Mouse (Mus musculus) lung, embryonic 14.5 days (tissue): ENCODE measurements around the gene Zdhhc19. TPM values are rescaled to one million over a fixed set of nuclear protein-coding genes. Genes with fewer than 3 reads are reported as not detected.
A peak's percentile ranks its signal among the peaks of the same experiment; 100 is the strongest.
"Not testable (repeated sequence)": the region's sequence is repeated elsewhere in the genome, so short reads cannot be mapped to it uniquely, and the experiment has no call there.

Source experiments
- ATAC-seq: fragments of 200-750 bp; cut with Nextera tagmentation; 2 replicates; pipeline ENCODE4 v1.8.0; 2017; ENCODE audit warnings: mild to moderate bottlenecking, moderate TSS enrichment, moderate library complexity; ENCODE audit not compliant: insufficient read depth
- DNase-seq: peaks from one replicate; pipeline ENCODE4 v3.0.0-alpha.2; 2015
- H3K27ac ChIP-seq: fragments of 300-500 bp; sonication (generic); 2 replicates; pipeline ENCODE4 v1.5.1; 2014; ENCODE audit warnings: low read depth, mild to moderate bottlenecking, moderate library complexity
- H3K27me3 ChIP-seq: fragments of 300-500 bp; sonication (generic); 2 replicates; pipeline ENCODE4 v1.6.1; 2014; ENCODE audit warnings: low read length, control low read depth; ENCODE audit not compliant: insufficient read depth
- H3K36me3 ChIP-seq: fragments of 300-500 bp; sonication (generic); 2 replicates; pipeline ENCODE4 v1.6.1; 2014; ENCODE audit warnings: control low read depth; ENCODE audit not compliant: insufficient read depth
- H3K4me1 ChIP-seq: fragments of 300-500 bp; sonication (generic); 2 replicates; pipeline ENCODE4 v1.6.1; 2014; ENCODE audit warnings: antibody characterized with exemption, control low read depth; ENCODE audit not compliant: insufficient read depth
- H3K4me2 ChIP-seq: fragments of 300-500 bp; sonication (generic); 2 replicates; pipeline ENCODE4 v1.6.1; 2014; ENCODE audit warnings: mild to moderate bottlenecking
- H3K4me3 ChIP-seq: fragments of 300-500 bp; sonication (generic); 2 replicates; pipeline ENCODE4 v1.5.1; 2014; ENCODE audit warnings: low read depth, low read length
- H3K9ac ChIP-seq: fragments of 300-500 bp; sonication (generic); 2 replicates; pipeline ENCODE4 v1.6.1; 2014
- H3K9me3 ChIP-seq: fragments of 300-500 bp; sonication (generic); 2 replicates; pipeline ENCODE4 v1.6.1; 2016; ENCODE audit warnings: low read depth, low read length, control low read depth
- CTCF ChIP-seq: IDR thresholded peaks from 2 replicates; pipeline ENCODE4 v1.5.1; 2016; ENCODE audit warnings: antibody characterized with exemption, low read depth
- WGBS: fragments of 180-500 bp; shearing (Covaris S2); extraction: QIAGEN DNeasy Blood & Tissue Kit; methylation state at CpG from one replicate; pipeline ENCODE4 v1.1.7; 2014; 5-methylcytosine and 5-hydroxymethylcytosine counted together
- polyA plus RNA-seq: library from polyadenylated mRNA; unstranded; fragments of >200 nt; fragmentation: Nextera tagmentation; extraction: Ambion mirVana; gene quantifications from 2 replicates; pipeline ENCODE4 v1.2.1, GENCODE M21; 2014

Gene Zdhhc19
- polyA plus RNA-seq, 1 experiment from 2014 or later: not detected

DNA sequence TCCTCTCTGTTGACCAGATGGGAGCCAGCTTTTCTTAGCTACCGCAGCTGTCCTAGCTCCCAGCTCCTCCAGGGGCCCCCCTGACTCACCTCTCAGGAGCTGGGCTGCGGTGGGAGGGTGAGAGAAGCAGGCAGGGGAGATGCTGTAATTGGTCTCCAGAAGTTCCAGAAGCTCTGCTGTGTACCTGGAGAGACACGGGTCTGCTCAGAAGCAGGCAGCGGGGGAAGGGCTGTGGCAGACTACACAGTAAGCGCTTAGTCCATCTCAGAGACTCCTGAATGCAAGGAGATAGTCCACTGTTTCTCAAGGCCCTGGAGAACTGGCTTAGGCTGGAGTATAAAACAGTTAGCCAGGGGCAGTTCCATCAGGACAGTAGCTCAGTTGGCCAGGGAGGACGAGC is 10.0 kb upstream of the Zdhhc19 start:
- DNase-seq: no peak

DNA sequence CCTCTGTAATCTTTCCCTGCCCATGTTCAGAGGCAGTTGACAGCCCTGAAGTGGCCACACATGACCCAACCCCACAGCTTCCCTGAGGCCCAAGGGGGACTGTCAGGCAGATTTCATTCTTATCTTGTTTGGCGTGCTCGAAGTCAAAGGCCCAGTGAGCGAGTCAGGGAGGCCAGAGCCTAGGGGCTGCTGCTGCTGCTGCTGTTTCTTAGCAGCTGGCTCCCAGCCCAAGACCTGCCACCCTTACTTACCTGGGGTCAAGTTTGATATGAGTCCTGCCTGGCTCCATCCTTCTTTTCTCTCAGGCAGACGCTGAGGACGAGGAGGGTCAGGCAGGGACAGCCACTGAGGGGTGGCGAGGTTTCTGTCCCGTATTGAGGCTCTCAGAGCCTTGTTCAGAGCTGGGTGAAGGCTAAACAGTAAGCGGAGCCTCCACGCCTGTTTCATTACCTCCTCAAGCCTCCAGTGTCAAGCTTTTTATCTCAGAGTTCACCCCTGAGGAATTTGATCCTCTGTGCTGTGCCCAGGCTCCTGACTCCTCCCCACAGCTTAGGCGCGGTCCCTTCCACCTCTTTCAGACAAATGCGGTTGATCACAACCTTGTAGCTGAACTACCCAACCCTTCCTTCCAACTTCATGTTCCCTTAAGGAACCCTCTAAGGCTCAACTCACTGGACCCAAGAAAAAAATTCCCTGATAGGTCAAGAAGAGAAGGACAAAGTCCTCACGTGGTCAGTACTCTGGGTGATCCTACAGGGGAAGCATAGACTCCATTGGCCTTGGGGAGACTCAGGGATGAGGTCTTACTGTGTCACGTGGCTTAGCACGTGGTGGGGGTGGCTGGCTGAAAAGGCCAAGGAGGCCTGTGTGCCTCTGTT is 8.6 kb upstream of the Zdhhc19 start, which contains the start of gene Slc51a:
TSS of gene Slc51a (minus strand) at position 646 of the 878 bp plus-strand sequence.
- H3K4me1 ChIP-seq: 0 out of 2 replicates have a peak, but pooled peaks cover 2% of the 10 kb centered on the region
- 25% methylated on average over 15 of the region's 15 CpGs for WGBS
- no peak within 1 kb of the TSS for H3K9ac ChIP-seq
- no peaks in the 10 kb centered on the region for H3K36me3 ChIP-seq
- no peak for DNase-seq
- no peak within 1 kb of the TSS for H3K4me3 ChIP-seq
- no peaks in the 10 kb centered on the region for H3K9me3 ChIP-seq
- no peak for ATAC-seq
- no peak for TF ChIP-seq CTCF
- no peaks in the 10 kb centered on the region for H3K27me3 ChIP-seq
- no peak within 1 kb of the TSS for H3K4me2 ChIP-seq
- H3K27ac ChIP-seq: no peak within 1 kb of the TSS

More for the DNA sequence above, 10.0 kb upstream of the Zdhhc19 start:
- Histone ChIP-seq H3K27ac (no peak overlapping the region), H3K9me3 (no peaks in the 10 kb centered on the region), H3K9ac (no peak overlapping the region), H3K36me3 (no peaks in the 10 kb centered on the region), H3K4me2 (no peak overlapping the region), H3K27me3 (no peaks in the 10 kb centered on the region), H3K4me1 (0 out of 2 replicates have a peak, but pooled peaks cover 2% of the 10 kb centered on the region), H3K4me3 (no peak overlapping the region)
- TF ChIP-seq CTCF: no peak
- no peak for ATAC-seq
- WGBS: 67% methylated on average over 6 of the region's 6 CpGs

DNA sequence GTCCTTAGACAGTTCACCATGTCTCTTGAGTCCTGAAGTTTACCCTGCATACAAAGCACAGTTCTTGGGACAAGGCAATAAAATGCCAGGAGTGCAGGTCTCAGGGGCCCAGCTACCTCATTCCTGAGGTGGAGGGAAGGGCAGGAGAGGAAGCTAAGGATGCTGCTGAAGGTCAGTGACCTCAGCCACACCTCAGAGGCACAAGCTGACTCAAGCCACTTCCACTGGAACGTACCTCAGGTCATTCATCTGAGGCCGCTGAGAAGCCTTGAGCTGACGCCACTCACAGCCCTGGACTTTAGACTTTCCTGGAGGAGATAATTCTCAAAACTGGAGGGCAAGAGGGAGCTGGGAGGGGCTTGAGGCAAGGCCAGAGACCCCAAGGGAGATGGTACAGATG is 7.1 kb upstream of the Zdhhc19 start:
- H3K27me3 ChIP-seq: no peaks in the 10 kb centered on the region
- H3K36me3 ChIP-seq: no peaks in the 10 kb centered on the region
- H3K27ac ChIP-seq: no peak overlapping the region
- no peaks in the 10 kb centered on the region for H3K9me3 ChIP-seq
- DNase-seq: no peak
- 0 out of 2 replicates have a peak, but pooled peaks cover 2% of the 10 kb centered on the region for H3K4me1 ChIP-seq
- no peak overlapping the region for H3K9ac ChIP-seq
- H3K4me3 ChIP-seq: no peak overlapping the region
- no peak for TF ChIP-seq CTCF
- WGBS: 84% methylated on average over 3 of the region's 3 CpGs
- H3K4me2 ChIP-seq: no peak overlapping the region
- ATAC-seq: no peak

GRCm38 (mm10) chr16:32494371-32494770 is 1.7 kb upstream of the Zdhhc19 start:
- H3K27me3 ChIP-seq, DNase-seq, ATAC-seq, H3K4me3 ChIP-seq, H3K9ac ChIP-seq, H3K4me2 ChIP-seq, H3K9me3 ChIP-seq, H3K4me1 ChIP-seq, H3K27ac ChIP-seq, H3K36me3 ChIP-seq: not testable (repeated sequence)
- WGBS: 48% methylated on average over 6 of the region's 6 CpGs

- no peak for ATAC-seq
- H3K27ac ChIP-seq: no peak overlapping the region
- H3K4me1 ChIP-seq: no peaks in the 10 kb centered on the region
- DNase-seq: no peak
- peak overlapping the region; percentile 65 for H3K4me2 ChIP-seq
- 56% methylated on average over 13 of the region's 13 CpGs for WGBS
- no peak overlapping the region for H3K9ac ChIP-seq
- H3K9me3 ChIP-seq: no peaks in the 10 kb centered on the region
- H3K36me3 ChIP-seq: no peaks in the 10 kb centered on the region
- TF ChIP-seq CTCF: no peak
- no peak overlapping the region for H3K4me3 ChIP-seq
- no peaks in the 10 kb centered on the region for H3K27me3 ChIP-seq
These were observed 2.9 kb downstream of the Zdhhc19 start for GRCm38 (mm10) chr16:32498996-32499395.

DNA sequence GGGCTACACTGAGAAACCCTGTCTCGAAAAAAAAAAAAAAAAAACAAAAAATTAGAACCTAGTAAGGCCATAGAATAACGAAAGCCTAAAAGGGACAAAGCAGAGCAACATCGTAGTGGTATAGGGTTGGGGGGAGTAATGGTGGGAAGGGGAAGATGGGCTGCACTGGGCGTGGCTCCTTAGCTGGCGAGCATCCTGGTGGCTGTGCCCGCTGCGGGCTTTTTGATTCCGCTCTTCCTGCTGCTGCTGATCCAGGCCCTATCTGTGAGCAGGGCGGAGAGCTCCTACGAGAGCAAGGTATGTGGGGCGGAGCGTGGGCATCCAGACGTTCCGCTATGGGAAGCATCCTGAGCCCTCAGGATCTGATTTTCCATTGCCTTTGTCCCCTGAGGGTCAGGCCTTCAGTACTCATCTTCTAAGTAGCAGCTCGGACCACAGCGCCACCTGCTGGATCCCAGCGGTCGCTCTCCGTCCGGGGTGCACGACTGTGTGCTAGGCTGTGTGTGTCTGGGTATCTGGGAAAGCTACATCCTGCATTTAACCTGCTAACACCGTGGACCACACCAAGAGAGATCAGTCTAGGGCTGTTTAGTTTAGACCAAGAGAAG is 3.5 kb downstream of the Zdhhc19 start:
- no peaks in the 10 kb centered on the region for H3K4me1 ChIP-seq
- peak overlapping the region; percentile 48 for H3K9ac ChIP-seq
- no peaks in the 10 kb centered on the region for H3K9me3 ChIP-seq
- no peak overlapping the region for H3K27ac ChIP-seq
- H3K4me2 ChIP-seq: peak overlapping the region; percentile 65
- ATAC-seq: peak; percentile 92
- peak overlapping the region; percentile 22 for H3K4me3 ChIP-seq
- H3K36me3 ChIP-seq: no peaks in the 10 kb centered on the region
- peak; percentile 94 for DNase-seq
- 7% methylated on average over 22 of the region's 22 CpGs for WGBS
- H3K27me3 ChIP-seq: no peaks in the 10 kb centered on the region
- TF ChIP-seq CTCF: peak; percentile 99

DNA sequence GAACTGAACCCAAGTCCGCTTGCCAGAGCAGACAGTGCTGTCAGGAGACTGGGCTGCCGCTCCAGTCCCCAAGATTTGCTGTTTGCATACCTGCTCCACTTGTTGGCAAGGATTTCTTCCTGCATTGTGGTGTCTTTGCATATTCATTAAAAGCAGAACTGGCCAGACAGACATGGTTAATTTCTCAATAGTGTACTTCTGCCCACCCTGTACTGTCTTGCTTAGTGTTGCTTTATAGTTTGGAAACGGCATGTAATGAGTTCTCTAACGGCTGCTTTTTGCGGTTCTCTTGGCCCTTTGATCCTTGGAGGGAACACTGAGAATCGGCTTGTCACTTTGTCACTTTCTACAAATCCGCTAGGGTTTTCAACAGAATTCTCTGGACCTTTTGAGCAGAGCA is 5.4 kb downstream of the Zdhhc19 start:
- Histone ChIP-seq H3K27me3 (no peaks in the 10 kb centered on the region), H3K4me1 (no peaks in the 10 kb centered on the region), H3K27ac (no peak overlapping the region), H3K36me3 (no peaks in the 10 kb centered on the region), H3K4me3 (no peak overlapping the region), H3K9ac (no peak overlapping the region), H3K9me3 (no peaks in the 10 kb centered on the region), H3K4me2 (no peak overlapping the region)
- ATAC-seq: no peak
- no peak for DNase-seq
- 72% methylated on average over 7 of the region's 7 CpGs for WGBS
- TF ChIP-seq CTCF: no peak
